Mouse (Mus musculus): ENCODE measurements around the gene Diras2.
"Not testable (repeated sequence)": the region's sequence is repeated elsewhere in the genome, so short reads cannot be mapped to it uniquely, and the experiment has no call there.

The Diras2 gene

DNA sequence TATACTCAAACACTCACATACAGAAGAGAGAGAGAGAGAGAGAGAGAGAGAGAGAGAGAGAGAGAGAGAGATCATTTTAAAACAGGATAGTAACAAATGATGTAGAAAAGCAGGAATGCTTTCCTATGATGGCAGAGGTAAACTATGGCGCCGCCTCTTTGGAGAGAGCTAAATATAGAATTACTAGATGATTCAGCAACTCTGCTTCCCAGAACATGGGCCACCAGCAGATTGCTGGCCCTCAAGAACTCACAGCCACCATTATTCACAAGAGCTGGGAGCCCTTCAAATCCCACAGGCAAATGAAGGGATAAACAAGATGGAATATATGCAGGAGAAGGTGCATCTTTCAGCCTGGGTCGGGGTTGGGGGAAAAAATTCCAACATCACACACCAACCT, 15.0 kb downstream of the Diras2 start:
- DNase-seq = no peak

DNA sequence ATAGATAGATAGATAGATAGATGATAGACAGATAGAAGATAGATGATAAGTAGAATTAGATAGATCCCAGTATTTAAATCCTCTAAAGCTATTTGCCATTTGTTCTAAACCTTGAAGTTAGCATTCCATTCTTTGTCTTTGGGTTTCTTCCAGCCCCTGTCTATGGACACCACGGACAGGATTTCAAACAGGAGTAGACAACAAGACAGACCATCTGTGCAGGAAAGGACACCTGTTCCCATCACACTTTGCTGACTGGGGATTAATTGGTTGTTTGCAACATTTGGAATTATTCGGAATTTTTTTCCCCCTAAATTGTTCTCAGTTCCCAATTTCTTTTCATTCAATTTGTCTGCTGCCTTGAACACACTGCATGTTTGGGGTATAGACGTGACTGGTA, 17.5 kb downstream of the Diras2 start:
- no peak for DNase-seq

- no peak for DNase-seq
Observed at GRCm38 (mm10) chr13:52512356-52512755, 18.7 kb downstream of the Diras2 start.

DNA sequence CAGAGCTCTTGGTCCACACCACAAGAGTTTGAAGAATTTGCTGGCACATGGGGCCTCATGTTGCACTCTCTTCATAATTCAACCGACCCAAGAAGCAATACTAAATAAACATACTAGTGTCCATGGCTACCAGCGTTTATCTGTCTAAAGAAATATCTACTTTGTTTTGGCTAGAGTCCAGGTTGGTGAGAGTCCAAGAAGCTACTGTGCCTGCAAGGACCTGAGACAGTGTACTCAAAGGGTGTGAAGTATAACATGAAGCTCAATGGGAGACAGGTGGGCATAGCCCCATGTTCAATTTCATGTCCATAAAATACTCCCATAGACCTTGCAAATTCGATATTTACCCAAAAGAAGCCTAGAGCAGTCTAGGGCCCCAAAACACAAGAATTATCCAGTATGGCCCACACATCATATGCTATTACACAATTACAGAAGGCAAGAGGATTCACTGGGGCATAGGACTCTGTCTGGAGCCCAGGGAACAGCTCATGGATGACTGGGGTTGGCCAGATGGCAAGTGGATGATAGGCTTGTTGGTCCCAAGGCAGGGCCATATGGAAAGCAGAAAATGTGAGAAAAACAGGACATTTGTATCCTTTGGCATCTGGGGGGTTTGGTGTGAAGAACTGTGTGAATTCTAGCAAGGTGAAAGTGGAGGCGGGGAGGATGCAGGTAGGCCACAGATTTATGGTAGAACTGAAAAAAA, 20.8 kb downstream of the Diras2 start:
- DNase-seq = no peak

DNA sequence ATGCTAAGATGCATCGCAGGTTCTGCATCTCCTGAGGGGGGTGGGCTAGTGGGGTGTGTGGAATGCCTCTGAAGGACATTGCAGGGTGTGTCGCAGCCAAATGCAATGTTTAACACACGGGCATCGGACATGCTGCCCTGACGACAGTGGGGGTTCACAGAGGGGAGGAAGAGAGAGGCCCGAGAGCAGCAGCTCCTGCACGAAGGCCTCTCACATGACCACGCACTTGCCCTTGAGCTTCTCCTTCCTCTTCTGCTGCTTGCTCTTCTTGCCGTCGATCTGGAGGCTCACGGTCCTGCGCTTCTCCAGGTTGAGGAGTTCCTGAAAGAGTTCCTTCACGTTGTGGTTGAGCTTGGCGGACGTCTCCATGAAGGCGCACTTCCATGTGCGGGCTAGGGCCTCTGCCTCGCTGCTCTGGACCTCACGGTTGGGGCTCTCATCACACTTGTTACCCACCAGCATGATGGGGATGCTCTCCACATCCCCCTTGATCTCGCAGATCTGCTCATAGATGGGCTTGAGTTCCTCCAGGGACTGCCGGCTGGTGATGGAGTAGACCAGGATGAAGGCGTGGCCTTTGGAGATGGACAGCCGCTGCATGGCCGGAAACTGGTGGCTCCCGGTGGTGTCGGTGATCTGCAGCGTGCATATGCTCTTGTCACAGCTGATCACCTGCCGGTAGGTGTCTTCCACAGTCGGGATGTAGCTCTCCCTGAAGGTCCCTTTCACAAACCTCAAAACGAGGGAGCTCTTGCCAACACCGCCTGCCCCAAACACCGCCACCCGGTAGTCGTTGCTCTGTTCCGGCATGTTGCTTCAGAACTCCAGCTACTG, 23.4 kb downstream of the Diras2 start:
- DNase-seq = no peak

GRCm38 (mm10) chr13:52506822-52507221, 24.3 kb downstream of the Diras2 start:
- not testable (repeated sequence) for DNase-seq

GRCm38 (mm10) chr13:52505683-52506285, 25.3 kb downstream of the Diras2 start:
- DNase-seq = not testable (repeated sequence)

- DNase-seq = no peak
Observed at GRCm38 (mm10) chr13:52501686-52502085, 29.4 kb downstream of the Diras2 start.

GRCm38 (mm10) chr13:52497029-52497550, 34.0 kb downstream of the Diras2 start:
- no peak for DNase-seq

- DNase-seq = no peak
Observed at GRCm38 (mm10) chr13:52488821-52489220, 42.3 kb downstream of the Diras2 start.

DNA sequence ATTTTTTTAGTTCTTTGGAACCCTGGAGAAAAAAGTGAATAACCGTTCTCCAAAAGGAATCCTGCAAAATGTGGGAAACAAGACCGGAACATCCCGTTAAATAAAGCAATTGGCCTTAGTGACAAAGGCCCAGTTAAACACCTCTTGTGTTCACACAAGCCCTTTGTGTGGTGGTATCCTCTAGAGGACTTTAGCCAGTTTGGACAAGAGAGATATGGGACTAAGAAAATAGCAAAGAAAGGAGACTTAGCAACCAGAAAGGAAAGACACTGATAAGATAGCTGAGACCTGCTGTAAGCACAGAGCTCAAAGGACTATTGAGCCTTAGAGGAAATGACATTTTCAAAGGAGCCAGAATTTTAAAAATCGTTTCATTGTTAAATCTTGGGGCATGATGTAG, 47.0 kb downstream of the Diras2 start:
- no peak for DNase-seq

DNA sequence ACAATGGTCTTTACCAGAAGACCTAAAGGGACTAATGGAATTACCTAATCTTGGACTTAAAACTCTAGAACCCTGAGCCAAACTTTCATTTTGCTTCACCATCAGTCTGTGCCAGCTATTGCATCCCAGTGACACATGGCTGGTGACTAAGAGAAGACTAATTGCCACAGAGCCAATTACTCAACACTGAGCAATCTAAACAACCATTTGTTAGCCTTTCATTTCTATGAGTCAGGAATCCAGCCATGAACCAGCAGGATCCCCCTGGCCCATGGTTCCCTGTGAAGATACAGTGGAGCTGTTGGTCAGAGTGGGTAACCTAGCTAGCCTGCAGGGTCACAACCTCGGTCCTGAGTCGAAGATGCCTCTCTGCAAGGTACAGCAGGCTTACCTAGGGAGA, 49.3 kb downstream of the Diras2 start:
- no peak for DNase-seq

- no peak for DNase-seq
Observed at GRCm38 (mm10) chr13:52479146-52479545, 51.9 kb downstream of the Diras2 start.

- DNase-seq = no peak
Observed at GRCm38 (mm10) chr13:52476998-52477601, 54.0 kb downstream of the Diras2 start.

DNA sequence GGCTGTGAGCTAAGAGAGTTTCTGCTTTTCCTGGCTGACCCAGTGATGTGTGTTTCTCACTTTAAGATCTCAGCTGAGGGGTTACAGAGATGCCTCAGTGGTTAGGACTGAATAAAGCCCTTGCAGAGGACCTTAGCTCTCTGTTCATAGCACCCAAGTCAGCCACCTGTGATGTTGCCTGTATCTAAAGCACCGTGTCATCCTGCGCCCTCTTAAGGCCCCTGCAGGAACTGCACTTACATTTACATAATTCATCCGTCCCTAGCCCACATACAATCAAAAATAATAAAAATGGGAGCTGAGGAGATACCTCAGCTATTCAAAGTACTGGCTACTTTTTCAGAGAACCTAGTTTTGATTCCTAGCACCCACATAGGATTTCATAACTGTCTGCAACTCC, 54.9 kb downstream of the Diras2 start:
- DNase-seq = peak; percentile 19

DNA sequence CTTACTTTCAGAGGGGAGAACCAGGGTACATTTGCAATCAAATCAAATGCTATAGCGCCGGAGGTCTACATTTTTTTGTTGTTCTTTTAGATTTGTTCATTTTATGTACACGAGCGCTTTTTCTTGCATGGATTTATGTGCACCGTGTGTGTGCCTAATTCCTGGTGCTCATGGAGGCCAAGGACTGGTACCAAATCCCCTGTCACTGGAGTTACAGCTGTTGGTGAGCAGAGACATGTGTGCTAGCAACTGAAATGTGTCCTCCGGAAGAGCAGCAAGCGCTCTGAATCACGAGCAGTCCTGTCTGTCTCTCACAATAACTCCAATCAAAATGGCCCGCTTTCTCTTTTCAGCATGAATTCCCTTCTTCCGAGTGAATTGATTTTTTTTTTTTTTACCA, 55.8 kb downstream of the Diras2 start:
- no peak for DNase-seq

GRCm38 (mm10) chr13:52474807-52475206, 56.3 kb downstream of the Diras2 start:
- DNase-seq = no peak

DNA sequence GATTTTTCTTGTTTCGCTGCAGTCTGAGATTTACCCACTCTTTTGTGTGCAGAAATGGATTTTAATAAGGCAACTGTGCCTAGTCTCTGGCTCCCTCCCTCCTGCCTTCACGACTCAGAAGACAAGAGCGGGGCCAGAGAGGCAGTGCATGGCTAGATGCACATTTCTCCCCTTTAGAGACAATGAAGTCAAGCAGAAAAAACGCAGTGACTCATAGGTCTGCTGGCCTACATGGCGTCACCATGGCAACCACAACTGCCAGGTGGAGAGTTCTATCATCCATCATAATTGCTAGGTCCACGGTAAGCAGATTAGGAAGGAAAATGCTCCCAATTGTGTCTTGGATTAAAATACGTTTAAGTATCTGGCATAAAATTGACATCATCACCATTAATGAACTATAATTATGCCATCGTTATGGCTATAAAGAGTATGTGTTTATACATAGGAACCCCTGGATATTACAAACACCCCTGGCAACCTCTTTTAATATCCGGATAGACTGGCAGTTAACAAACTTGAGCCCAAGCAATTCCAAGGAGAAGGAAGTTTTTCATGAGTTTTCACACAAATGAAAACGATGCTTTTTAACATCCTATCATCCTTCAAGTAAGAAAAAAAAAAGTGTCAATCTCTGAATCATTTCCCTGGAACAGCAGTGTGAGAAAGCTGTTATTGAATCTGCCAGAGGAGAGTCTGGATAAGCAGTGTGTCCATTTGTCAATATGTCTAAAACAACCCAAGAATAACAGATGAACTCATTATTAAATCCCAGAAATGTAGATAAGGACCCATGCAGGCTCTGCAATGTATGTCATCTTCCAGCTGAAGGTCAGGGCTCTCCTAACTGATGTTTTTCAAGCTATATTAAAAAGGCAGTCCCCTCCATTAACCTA, 61.0 kb downstream of the Diras2 start:
- DNase-seq = peak; percentile 81

DNA sequence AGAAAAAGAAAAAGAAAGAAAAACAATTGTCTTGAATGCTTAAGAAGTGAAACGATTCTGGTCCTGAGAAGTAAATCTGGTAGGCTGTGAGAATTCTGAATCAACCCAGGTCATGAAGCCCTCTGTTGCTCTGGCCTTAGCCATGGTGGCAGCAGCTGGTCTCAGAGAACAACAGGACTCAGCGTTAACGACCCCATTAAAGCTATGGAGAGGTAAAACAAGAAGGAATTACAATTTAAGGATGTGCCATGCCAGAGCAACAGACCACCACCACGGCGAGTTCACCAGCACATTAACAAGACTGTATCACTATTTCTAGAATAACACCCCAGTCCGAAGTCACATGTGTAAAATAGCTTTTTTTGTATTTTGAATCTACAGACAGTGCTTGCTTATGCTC, 65.9 kb downstream of the Diras2 start:
- DNase-seq = no peak

DNA sequence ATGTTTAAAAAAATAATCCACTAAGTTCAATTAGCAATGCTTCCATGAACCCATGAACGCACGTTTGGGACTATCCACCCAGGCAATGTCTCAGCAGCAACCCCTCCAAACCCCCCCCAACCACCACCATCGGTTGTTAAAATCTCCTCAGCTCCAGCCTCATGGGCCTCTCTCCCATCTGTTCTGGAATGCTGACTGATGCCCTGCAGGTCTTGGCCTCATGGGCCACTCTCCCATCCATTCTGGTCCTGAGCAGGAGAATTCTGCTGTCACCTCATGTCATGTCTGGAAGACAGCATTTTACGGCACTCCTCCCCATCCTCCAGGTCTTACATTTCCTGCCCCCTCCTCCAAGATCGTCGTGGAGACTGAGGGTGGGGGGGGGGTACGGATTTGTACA, 71.1 kb downstream of the Diras2 start:
- DNase-seq = no peak

DNA sequence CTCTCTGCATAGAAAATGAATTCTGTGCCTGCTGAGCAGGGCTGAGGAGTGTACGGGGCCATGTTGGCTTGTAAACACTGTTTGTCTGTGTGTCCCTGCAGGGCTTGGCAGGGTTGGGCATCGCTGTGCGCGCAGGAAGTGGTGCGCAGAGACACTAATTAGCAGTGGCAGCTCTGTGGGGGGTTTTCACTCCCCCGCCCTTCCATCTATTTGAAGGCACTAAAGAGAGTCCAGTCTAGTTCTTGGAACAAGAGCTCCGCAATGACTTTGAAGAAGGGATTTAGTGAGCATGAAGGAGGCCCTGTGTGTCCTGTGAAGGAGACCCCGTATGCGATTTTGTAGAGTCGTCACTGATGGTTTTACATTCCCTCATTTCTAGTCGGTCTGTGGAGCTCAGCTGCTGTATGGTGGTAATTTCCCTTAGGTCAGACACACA, 73.2 kb downstream of the Diras2 start:
- peak; percentile 25 for DNase-seq
